Mouse (Mus musculus): Measurements from ENCODE around the gene Znhit3. TPM values are rescaled to one million over a fixed set of nuclear protein-coding genes. Genes with fewer than 3 reads are reported as not detected.
A peak's percentile ranks its signal among the peaks of the same experiment; 100 is the strongest.

Gene Znhit3
- total and polyA plus RNA-seq, 3 experiments: 49.6 to 76.1 TPM; not detected in 1

GRCm38 (mm10) chr11:84869537-84870232 is 46.5 kb downstream of the Znhit3 start (continued):
- TF ChIP-seq ZMIZ1 (IDR thresholded peaks at IDR 0.05; ENCODE audit: low read depth, low read length): peak; percentile 87
- TF ChIP-seq MYB (IDR thresholded peaks at IDR 0.05; ENCODE audit: low read depth, low read length): peak; percentile 13; the same call in 1 of the 2 replicates
- peak; percentile 46; the same call in 1 of the 2 replicates for TF ChIP-seq ETS1 (IDR thresholded peaks at IDR 0.05; ENCODE audit: low read depth, low read length)
- TF ChIP-seq JUND (IDR thresholded peaks at IDR 0.05; ENCODE audit: low read depth, low read length): no peak
- TF ChIP-seq POLR2A (IDR thresholded peaks at IDR 0.05; ENCODE audit: control insufficient read depth in 1 of 2, insufficient read depth in 1 of 2, low read depth in 1 of 2, low read length in 2 of 2, poor library complexity in 1 of 2): peak; percentile 53 to 65; a peak in 3 of 4 replicates
- no peak for TF ChIP-seq TAL1 (IDR thresholded peaks at IDR 0.05; ENCODE audit: low read length)
- peak; percentile 77 for TF ChIP-seq SIN3A (IDR thresholded peaks at IDR 0.05; ENCODE audit: low read length)
- TF ChIP-seq MAFK (IDR thresholded peaks at IDR 0.05; ENCODE audit: borderline replicate concordance, low read depth, low read length): no peak
- TF ChIP-seq TCF12 (IDR thresholded peaks at IDR 0.05; ENCODE audit: low read depth, low read length): peak; percentile 67
- 0 out of 2 replicates have a peak, but pooled peaks have one; percentile 9 for TF ChIP-seq UBTF (IDR thresholded peaks at IDR 0.05; ENCODE audit: borderline replicate concordance, insufficient read depth, low read depth, low read length)

- DNase-seq (ENCODE audit: low read depth, low spot score): peak; percentile 79
- peaks cover 16 to 43% of the 10 kb centered on the region in 2 experiments for H3K4me1 ChIP-seq (ENCODE audit: control insufficient read depth in 1 of 2, insufficient read depth in 2 of 2, low read length in 2 of 2)
- peak overlapping the region; percentile 70 for H3K27ac ChIP-seq (ENCODE audit: control insufficient read depth, low read depth, low read length)
- no peaks in the 10 kb centered on the region for H3K9me3 ChIP-seq (replicated peaks; ENCODE audit: insufficient read depth, low read length)
- peak overlapping the region; percentile 95 for H3K9ac ChIP-seq (ENCODE audit: control insufficient read depth, low read depth, low read length, poor library complexity, severe bottlenecking)
- H3K79me2 ChIP-seq (ENCODE audit: control insufficient read depth, insufficient read depth, low read length, poor library complexity): peaks cover 60% of the 10 kb centered on the region
- H3K36me3 ChIP-seq (ENCODE audit: control insufficient read depth in 1 of 2, insufficient read depth in 2 of 2, low read length in 2 of 2): peaks cover 27 to 55% of the 10 kb centered on the region in 2 experiments
- no peaks in the 10 kb centered on the region for H3K27me3 ChIP-seq (ENCODE audit: control insufficient read depth in 1 of 2, insufficient read depth in 2 of 2, low read length in 2 of 2)
- TF ChIP-seq CHD1 (IDR thresholded peaks at IDR 0.05; ENCODE audit: low read depth, low read length): 0 out of 2 replicates have a peak, but pooled peaks have one; percentile 5
- no peak for TF ChIP-seq MAFK (IDR thresholded peaks at IDR 0.05; ENCODE audit: borderline replicate concordance, low read depth, low read length)
- TF ChIP-seq GABPA (IDR thresholded peaks at IDR 0.05; ENCODE audit: low read depth, low read length): peak; percentile 45; the same call in 1 of the 2 replicates
- TF ChIP-seq TBP (IDR thresholded peaks at IDR 0.05; ENCODE audit: low read depth, low read length): 0 out of 2 replicates have a peak, but pooled peaks have one; percentile 30
- peak; percentile 42 for TF ChIP-seq MXI1 (IDR thresholded peaks at IDR 0.05; ENCODE audit: low read depth, low read length)
- TF ChIP-seq SMC3 (IDR thresholded peaks at IDR 0.05; ENCODE audit: low read depth, low read length): no peak
- peak; percentile 44; the same call in 1 of the 2 replicates for TF ChIP-seq ELF1 (IDR thresholded peaks at IDR 0.05; ENCODE audit: low read depth, low read length)
- TF ChIP-seq MEF2A (IDR thresholded peaks at IDR 0.05; ENCODE audit: extremely low read depth, insufficient replicate concordance, low read depth, low read length, poor library complexity, severe bottlenecking): no peak
- TF ChIP-seq ETS1 (IDR thresholded peaks at IDR 0.05; ENCODE audit: low read depth, low read length): peak; percentile 24; the same call in 1 of the 2 replicates
- TF ChIP-seq MYC (IDR thresholded peaks at IDR 0.05; ENCODE audit: low read depth, low read length): peak; percentile 51
- TF ChIP-seq SIN3A (IDR thresholded peaks at IDR 0.05; ENCODE audit: low read length): peak; percentile 87
- TF ChIP-seq MAZ (IDR thresholded peaks at IDR 0.05; ENCODE audit: low read depth, low read length): 0 out of 2 replicates have a peak, but pooled peaks have one; percentile 51
- TF ChIP-seq ZNF384 (IDR thresholded peaks at IDR 0.05; ENCODE audit: low read depth, low read length): peak; percentile 94
- TF ChIP-seq EP300 (IDR thresholded peaks at IDR 0.05; ENCODE audit: low read depth in 1 of 2, low read length in 2 of 2): peak; percentile 39 to 75; a peak in 3 of 4 replicates
- TF ChIP-seq MAX (IDR thresholded peaks at IDR 0.05; ENCODE audit: low read length): no peak
- TF ChIP-seq GATA1 (IDR thresholded peaks at IDR 0.05; ENCODE audit: low read depth, low read length): peak; percentile 74
- peak overlapping the region; percentile 97 to 98 for H3K4me3 ChIP-seq (ENCODE audit: control insufficient read depth in 1 of 2, insufficient read depth in 1 of 2, low read depth in 2 of 2, low read length in 2 of 2)
These were observed 47.3 kb downstream of the Znhit3 start for GRCm38 (mm10) chr11:84868786-84869259.

All from MEL (cell line).